Mouse (Mus musculus): ENCODE results near the gene Pabpn1l.

The Pabpn1l gene

GRCm38 (mm10) chr8:122611295-122612133 lies 11.0 kb downstream of the Pabpn1l start, which contains the start of the genes Galns and Trappc2l:
Galns (minus strand) TSS chr8:122611463.
Trappc2l (plus strand) TSS chr8:122611640.
- DNase-seq = peak; percentile 88

GRCm38 (mm10) chr8:122610612-122611277 lies 11.8 kb downstream of the Pabpn1l start:
- no peak for DNase-seq

DNA sequence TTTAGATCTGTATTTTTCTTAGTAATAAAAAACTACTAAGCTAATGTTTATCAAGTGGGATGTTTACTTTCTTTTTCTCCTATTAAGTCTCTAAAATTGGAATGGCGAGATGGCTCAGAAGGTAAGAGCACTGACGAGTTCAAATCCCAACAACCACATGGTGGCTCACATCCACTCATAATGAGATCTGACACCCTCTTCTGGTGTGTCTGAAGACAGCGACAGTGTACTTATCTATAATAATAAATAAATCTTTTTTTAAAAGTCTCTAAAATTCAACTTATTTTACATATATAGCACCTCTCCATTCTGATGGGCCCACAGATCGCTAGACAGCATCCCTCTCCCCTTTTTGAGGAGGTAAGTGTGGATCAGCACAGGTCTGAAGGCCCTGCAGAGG lies 12.3 kb downstream of the Pabpn1l start:
- DNase-seq = no peak

DNA sequence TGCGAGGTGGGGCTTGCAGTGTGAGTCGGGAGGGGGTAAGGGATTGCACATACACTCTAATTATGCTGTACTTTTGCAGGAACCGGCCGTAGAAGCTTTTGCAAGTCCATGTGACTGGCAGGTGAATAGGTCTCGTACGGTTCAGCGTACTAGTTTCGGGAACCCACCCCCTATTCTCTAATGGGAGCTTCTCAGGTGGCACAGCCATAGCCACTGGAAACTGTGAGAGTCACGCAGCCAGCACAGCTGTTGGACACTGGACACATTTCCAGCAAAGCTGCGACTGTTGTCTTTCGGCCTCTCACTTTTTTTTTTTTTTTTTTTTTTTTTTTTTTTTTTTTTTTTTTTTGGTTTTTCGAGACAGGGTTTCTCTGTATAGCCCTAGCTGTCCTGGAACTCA lies 15.7 kb downstream of the Pabpn1l start:
- no peak for DNase-seq

DNA sequence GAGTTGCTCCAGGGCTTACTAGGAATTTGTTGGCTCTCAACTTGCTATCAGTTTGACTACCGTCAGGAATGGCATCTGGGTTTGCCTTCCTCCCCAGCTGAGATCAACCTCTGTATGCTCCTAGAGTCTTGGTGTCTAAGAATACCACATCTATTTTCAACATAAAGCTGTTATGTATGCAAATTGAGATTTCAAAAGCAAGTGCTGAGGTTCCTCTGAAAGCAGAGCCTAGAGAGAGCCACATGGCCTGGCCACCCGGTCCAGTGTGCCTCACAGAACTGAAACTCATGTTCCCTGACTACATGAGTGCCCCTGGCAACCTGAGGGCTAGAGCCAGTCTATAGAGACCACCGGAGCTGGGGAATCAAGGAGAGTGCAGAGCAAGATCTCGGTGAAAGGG lies 17.2 kb downstream of the Pabpn1l start:
- no peak for DNase-seq

- DNase-seq = no peak
These were observed 17.9 kb downstream of the Pabpn1l start for GRCm38 (mm10) chr8:122604640-122605039.

DNA sequence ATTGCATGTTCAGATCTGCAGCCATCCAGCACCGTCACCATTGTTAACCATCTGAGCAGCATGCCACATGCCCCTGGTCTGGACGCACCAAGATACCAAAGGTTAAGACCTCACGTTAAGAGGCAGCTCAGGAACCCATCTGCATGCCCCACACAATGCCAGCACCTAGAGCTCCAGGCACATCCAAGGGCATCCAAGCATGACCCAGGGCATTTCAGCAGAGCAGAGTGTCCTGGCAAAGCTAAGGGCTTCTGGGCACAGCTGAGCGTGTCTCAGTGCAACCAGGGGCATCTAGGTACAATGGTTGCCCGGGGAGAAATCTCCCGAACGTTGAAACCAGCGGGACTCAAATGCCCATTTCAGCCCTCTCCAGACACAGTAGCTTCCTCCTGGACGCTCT lies 21.9 kb downstream of the Pabpn1l start:
- DNase-seq = no peak

DNA sequence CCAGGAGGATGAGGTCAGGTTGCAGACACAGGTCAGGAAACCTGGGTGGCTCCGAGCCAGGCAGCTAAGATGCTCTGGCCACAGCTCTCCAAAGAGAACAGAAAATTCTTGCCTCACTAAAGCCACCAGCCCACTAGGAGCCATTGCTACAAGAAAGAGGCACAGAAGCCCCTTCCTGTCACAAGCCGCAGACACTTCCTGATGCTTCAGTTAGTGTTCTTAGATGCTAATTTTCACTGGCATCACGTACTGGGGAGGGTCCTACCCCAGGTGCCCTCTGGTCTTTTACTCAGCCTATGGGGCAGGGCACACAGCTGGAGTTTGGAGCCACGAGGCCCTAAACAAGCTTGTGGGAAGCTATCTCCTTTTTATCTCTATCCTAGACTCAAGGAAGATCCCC lies 26.5 kb downstream of the Pabpn1l start:
- DNase-seq = no peak

- no peak for DNase-seq
These were observed 28.6 kb downstream of the Pabpn1l start for GRCm38 (mm10) chr8:122593783-122594507.

- DNase-seq = no peak
These were observed 29.3 kb downstream of the Pabpn1l start for GRCm38 (mm10) chr8:122593240-122593639.

GRCm38 (mm10) chr8:122586749-122587148 lies 35.8 kb downstream of the Pabpn1l start:
- DNase-seq = no peak

GRCm38 (mm10) chr8:122586171-122586570 lies 36.4 kb downstream of the Pabpn1l start:
- no peak for DNase-seq

DNA sequence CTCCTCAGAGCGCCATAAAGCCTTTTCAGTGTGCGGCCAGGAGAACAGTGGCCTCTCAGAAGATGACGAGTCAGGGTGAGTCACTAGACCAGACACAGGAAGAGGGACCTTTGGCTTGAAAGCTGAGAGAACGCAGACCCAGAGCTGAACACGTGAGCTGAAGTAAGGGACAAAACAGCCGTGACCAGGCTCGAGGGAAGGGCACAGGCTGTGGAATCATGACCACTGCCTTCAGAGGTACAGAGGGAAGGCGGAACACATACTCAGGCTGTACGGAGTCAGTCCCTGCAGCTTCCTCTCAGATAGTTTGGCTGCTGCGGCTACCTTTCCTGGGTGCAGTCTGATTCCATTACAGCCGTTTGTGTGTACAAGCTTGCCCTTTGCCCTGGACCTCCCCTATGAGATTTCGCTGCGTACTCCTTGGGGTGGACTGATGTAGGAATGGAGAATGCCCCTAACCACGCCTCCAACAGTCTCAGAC lies 37.1 kb downstream of the Pabpn1l start:
- DNase-seq = no peak

GRCm38 (mm10) chr8:122584981-122585380 lies 37.6 kb downstream of the Pabpn1l start:
- DNase-seq = no peak

DNA sequence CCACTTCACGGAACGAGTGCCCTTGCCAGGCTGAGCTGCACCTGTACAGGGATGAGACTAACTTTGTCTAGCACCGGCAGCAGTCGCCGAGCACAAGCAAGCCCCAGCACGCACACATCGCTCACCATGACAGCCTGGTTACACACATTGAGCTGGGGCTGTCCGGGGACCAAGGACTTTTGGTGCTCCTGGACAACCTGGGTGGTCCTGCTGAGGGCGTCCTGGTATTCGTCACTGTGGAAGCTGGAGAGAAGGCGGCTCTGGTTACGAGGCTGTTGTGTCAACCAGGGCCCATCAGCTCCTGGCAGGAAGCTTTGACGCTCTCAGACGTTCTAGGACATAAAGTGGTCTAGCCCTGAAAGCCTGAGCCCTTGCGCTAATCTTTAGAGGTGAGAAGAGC lies 41.6 kb downstream of the Pabpn1l start:
- DNase-seq = no peak

- no peak for DNase-seq
These were observed 43.3 kb downstream of the Pabpn1l start for GRCm38 (mm10) chr8:122579196-122579595.

GRCm38 (mm10) chr8:122577116-122577515 lies 45.4 kb downstream of the Pabpn1l start:
- DNase-seq = no peak

DNA sequence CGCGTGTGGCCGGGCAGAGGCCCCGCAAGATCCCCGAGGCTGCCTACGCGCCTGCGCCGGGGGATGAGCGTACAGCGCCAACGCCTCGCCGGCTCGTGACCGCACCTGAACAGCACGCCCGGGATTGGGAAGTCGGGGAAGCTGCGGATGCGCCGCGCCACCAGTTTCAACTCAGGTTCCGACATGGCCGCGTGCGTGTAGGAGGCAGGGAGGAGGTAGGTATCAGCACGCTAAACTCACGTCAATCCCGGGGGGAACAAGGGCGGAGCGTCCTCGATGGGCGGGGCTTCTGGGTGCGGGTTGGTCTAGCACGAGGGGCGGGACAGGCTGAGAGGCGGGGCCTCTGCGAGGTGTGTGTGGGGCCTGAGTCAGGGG lies 45.9 kb downstream of the Pabpn1l start, which contains the start of gene Aprt:
Aprt (minus strand) TSS at position 262 of the 375 bp plus-strand sequence.
- DNase-seq = peak; percentile 85

DNA sequence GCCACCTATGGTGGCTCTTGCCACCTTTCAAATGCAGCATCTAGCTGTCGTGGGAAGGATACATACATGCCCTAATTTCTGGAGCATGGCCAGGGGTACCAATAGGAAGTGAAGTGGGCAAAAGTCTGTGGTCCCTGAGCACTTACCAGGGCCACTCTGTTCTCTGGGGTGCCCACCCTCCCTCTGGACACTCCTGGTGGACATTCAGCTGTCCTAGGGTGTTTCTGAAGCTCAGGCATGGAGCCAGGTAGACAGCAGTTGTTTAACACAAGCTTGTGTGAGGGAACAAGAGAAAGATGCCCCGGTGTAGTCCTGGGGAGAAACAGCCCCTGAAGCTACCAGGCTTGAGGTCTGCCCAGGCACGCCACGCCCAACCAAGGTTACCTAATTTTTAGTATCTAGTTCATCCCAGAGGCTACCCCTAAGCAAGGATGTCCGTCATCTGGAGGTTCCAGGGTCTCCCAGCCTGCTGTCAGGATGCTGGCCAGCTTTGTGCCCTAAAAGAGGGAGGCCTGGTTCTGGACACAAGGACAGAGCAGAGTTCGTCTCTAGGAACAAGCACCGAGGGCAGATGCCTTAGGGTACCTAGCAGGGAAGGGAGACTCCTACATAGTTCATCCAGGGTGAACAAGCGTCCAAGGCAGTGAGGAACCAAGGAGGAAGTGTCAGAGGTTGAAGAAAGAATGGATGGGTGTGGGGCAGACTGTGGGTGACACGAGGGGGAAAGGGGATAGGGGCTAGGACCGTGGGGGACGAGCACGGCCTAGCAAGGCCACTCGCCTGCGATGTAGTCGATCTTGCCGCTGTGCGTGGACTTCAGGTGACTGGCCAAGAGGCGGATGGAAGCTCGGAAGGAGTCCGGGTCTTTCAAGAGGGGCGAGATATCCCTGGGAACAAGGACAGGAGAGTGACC lies 46.5 kb downstream of the Pabpn1l start:
- no peak for DNase-seq

- DNase-seq = no peak
These were observed 47.3 kb downstream of the Pabpn1l start for GRCm38 (mm10) chr8:122575286-122575685.

GRCm38 (mm10) chr8:122574667-122575251 lies 47.8 kb downstream of the Pabpn1l start:
- DNase-seq = no peak

DNA sequence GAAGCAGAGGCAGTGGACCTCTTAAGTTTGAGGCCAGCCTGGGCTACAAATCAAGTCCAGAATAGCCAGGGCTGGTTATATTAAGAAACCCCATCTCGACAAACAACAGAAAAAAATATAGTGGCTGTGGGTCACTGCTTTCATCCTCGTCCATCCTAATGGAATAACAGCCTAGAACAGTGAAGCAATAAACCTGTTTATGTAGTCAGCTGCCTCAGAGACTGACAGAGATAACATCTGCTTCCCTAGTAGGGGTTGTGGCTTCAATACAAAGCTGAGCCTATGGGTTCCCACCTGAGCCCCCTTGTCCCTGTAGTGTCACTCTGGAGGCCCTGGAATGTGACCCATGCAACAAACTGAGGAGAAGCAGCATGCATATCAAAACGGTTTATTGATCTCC lies 48.3 kb downstream of the Pabpn1l start:
- DNase-seq = no peak
